Mouse (Mus musculus): ENCODE measurements around the gene Yod1. TPM values are rescaled to one million over a fixed set of nuclear protein-coding genes. Genes with fewer than 3 reads are reported as not detected.

Yod1 gene
- polyA plus RNA-seq (2012; rRNA removed), result 1.2 and 1.5 TPM in 2 replicates

DNA sequence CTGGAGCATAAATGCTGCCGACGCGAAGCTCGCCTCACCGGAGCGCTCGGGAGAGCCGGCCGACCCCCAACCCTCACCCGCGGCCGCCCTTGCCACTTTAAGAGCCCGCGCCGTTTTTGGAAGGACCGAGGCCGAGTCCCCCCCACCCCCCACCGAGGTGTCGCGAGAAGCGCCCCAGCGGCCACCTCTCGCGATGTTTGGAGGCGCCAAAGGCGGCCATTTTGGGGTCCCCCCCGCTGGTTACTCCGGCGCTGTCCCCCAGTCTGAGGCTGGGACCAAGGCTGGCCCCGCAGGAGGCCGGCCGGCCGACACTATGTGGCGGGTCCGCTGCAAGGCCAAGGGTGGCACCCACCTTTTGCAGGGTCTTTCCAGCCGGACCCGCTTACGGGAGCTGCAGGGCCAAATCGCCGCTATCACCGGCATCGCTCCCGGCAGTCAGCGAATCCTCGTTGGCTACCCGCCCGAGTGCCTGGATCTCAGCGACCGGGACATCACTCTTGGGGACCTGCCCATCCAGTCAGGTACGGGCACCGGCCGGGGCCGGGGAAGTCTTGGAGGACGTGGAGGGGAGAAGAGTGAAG, at the start of gene Yod1:
Gene Yod1, plus strand, starts transcription at position 37 of the 581 bp plus-strand sequence.

GRCm38 (mm10) chr1:130715561-130716217, 1.4 kb upstream of the Yod1 start, which contains the start of gene Gm29427:
Gene Gm29427, minus strand, starts transcription at chr1:130715799.

GRCm38 (mm10) chr1:130729153-130729552, 12.0 kb downstream of the Yod1 start, which contains the start of gene Pfkfb2:
Gene Pfkfb2, minus strand, starts transcription at chr1:130729253.

DNA sequence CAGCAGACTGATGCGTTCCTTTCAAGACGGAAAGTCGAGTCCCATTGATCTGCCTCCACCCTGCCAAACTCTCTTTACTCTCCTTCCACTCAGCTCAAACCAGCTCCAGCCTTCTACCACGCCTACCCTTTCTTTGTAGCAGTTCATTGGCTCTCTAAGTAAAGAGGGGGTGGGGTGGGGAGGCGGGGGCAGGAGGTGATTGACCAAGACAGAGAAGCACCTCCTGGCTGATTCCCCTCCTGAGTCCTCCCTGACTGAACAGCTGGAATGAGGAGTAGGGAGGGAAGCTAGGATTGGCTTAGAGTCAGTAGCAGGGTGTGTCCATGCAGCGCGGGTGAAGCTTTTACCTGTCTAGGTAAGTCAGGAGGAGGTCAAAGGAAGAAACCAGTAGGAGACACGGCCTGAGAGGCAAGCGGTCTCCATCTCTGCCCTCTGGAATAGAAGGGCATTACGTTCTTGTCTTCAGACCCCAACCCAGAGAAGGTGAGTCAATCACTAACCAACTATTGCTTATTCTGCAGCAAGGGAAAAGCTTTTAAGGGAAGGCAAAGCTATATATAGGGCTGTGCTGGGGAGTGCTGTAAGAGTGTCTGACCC, 14.7 kb downstream of the Yod1 start, which contains the start of gene AA986860:
Gene AA986860, plus strand, starts transcription at position 236 of the 597 bp plus-strand sequence.

Other genes starting within 250 kb of the Yod1 start
- not detected in 2 replicates for gene Zp3r, start 87.7 kb upstream of the Yod1 start, polyA plus RNA-seq (2012; rRNA removed)
- 1.4 and 1.9 TPM in 2 replicates for gene C4bp, start 55.7 kb upstream of the Yod1 start, polyA plus RNA-seq (2012; rRNA removed)
- not detected in 2 replicates for gene Gm29427, start 1.5 kb upstream of the Yod1 start, polyA plus RNA-seq (2012; rRNA removed)
- gene Pfkfb2, start 11.9 kb downstream of the Yod1 start, polyA plus RNA-seq (2012; rRNA removed), result 7.4 and 8.7 TPM in 2 replicates
- gene AA986860, start 14.6 kb downstream of the Yod1 start, polyA plus RNA-seq (2012; rRNA removed), result 5.8 and 8.9 TPM in 2 replicates
- gene Fcamr, start 83.6 kb downstream of the Yod1 start, polyA plus RNA-seq (2012; rRNA removed), result 0.78 and 1.6 TPM in 2 replicates
- 822 and 919 TPM in 2 replicates for gene Pigr, start 109.4 kb downstream of the Yod1 start, polyA plus RNA-seq (2012; rRNA removed)
- gene Fcmr, start 148.3 kb downstream of the Yod1 start, polyA plus RNA-seq (2012; rRNA removed), result 9.3 and 13.9 TPM in 2 replicates
- gene Il24, start 170.1 kb downstream of the Yod1 start, polyA plus RNA-seq (2012; rRNA removed), result not detected in 2 replicates
- not detected in 2 replicates for gene Il20, start 194.1 kb downstream of the Yod1 start, polyA plus RNA-seq (2012; rRNA removed)
- not detected in 2 replicates for gene Il19, start 222.8 kb downstream of the Yod1 start, polyA plus RNA-seq (2012; rRNA removed)

Measured in colon, adult 2 months (tissue).